Mouse (Mus musculus) retina, embryonic 14.5 days (tissue): Measurements from ENCODE around the gene Uvrag.
A peak's percentile ranks its signal among the peaks of the same experiment; 100 is the strongest.

Source experiments
- DNase-seq: peaks from one replicate; pipeline ENCODE4 v3.0.0-alpha.2; 2015; ENCODE audit warnings: low spot score

Uvrag gene

DNA sequence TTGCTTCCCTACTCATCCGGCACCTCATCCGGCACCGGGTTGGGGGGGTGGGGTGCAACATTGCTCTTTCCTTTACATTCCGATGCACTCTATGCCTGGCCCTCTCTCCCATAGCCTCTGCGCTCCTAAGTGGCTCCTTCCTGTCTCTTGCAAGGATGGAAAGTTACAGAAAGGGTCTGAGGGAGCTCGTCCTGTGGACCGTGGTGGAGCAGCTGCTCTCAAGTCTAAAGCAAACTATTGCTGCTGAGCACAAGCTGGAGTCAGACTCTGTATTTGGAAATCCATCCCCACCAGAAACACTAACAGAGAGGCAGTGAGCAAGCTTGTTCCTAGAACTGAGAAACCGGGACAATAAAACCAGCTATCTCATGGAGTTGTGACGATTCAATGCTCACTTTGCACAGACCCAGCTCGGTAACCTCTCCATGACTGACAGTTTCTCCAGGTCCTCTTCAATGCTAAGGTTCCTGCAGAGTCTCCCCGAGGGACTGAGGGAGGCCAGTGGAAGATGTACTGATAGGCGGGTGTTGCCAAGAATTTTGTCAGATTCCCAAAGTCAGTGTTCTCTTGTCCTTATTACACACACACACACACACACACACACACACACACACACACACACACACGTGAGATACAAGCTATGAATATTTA, 975 bp downstream of the Uvrag start:
- peak; percentile 29 for DNase-seq

GRCm38 (mm10) chr7:99137541-99137940, 3.4 kb downstream of the Uvrag start:
- no peak for DNase-seq

GRCm38 (mm10) chr7:99136789-99137188, 4.2 kb downstream of the Uvrag start:
- no peak for DNase-seq

GRCm38 (mm10) chr7:99133811-99134402, 7.0 kb downstream of the Uvrag start:
- no peak for DNase-seq

GRCm38 (mm10) chr7:99132597-99132996, 8.3 kb downstream of the Uvrag start:
- DNase-seq = no peak

DNA sequence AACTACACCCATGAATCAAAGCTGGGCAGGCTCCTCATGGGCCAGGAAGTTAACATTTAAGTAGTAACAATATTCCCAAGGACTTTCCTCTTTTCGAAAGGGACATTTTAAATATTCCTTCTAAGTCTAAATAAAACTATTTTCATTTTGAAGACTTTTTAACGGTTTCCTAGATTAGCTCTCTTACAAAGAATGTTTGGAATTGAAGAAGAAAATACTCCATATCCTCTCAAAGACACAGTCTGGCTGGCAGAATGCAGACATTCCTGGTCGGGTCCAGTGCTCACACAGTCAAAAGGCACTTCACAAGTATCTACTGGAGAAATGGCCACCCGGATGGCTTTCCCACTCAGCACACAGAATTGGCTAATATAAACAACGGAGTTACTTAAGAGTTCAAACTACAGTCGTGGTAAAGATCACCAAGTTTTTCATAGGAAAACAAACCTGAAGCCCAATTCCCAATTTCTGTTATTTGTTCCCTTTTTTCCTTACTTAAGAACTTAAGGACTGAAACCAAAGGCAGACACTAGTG, 9.1 kb downstream of the Uvrag start:
- no peak for DNase-seq

DNA sequence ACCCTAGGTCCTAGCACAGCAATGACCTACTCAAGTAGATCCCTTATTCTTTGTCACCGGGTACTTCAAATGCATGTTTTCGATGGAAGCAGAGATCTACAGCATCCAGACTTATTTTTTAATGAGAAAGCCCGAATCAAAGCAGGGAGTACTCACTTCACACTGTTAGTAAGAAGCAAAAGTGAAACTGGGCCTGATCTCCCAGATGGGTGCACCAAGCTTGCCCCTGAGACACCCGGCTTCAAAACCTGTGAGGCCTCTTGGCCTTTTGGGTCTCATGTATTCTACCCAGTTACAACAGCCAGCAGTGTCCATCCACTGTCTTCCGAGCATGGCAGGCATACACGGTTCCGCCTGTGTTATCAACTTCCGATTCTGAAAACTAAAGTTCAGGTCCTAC, 12.0 kb downstream of the Uvrag start:
- no peak for DNase-seq

GRCm38 (mm10) chr7:99128020-99128950, 12.7 kb downstream of the Uvrag start:
- DNase-seq = no peak

- no peak for DNase-seq
Measured at GRCm38 (mm10) chr7:99126057-99126456, 14.9 kb downstream of the Uvrag start.

DNA sequence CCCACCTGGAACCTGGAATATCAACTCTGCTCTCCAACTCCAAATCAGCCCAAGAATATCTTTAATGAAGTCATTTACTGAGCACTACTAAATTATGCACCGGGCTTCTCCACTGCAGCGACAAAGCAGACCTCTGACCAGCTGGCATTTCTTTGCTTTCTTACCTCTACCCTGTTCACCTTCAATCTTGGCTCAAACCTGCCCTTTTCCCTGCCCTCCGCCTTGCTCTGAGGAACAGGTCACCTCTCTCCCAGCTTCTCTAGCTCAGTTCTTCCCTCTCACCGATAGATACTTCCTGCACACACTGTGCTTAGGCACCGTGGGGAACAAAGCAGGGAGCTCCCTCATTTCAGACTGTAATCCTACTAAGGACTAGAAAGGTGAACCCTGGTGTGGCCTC, 18.3 kb downstream of the Uvrag start:
- DNase-seq = no peak

DNA sequence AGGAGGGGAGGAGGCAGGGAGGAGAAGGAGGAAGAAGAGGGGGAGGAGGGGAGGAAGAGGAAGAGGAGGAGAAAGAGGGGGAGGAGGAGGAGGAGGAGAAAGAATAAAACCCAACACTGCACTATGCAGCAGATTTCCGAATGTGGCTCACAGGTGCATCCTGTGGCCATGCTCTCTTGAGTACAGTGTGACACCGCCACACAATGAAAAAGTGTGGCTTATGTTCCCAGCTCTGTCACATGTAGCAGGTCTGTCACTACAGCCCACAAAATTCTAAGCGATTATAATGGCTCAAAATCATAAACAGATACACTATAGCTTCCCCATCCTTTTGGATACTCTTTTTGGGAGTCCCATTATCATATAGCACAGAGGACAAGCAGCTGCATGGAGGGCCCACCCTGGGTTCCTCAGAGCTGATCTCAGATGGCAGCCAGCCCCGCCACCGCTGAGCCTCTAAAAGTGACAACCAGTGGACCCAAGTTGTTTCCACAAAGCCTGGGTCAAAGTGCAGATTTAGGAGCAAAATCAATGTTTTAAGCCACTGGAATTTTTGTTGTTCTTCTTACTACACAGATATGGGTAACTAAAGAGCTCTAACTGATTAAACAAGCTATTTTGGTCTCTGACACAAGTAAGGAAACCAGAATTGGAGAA, 19.9 kb downstream of the Uvrag start:
- DNase-seq = no peak

DNA sequence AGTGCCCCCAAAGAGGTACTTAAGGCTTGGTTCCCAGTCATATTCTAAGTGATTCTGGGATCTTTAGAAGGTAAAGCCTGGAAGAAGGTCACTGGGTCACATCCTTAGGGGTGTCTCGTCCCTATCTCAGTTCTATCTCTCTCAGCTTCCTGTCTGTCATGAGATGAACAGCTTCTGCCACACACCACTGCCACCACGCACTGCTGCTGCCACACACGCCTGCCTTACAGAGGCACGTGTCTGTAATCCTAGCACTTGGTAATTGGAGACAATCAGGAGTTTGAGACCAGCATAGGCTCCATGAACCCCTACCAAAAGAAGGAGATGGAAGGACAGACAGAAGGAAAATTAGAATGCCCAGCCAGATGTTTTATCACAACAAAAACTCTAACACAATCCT, 20.9 kb downstream of the Uvrag start:
- no peak for DNase-seq

DNA sequence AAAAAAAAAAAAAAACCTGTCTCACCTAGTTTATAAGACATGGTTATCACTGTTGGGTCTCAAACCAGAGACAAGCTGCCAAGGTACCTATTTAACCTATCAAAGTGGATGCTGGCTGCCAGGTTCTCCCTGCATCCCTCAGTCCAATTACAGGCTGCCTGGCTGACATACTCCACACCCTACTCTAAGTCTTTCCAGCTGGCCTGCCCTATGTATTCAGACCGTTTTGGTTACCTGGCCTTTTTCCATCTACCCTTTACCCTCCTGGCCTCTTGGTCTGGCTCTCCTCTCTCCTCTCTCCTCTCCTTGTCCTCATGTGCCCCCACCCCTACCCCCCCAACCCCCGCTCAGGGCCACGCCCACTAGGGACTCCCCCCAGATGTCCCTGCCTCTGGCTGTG, 24.2 kb downstream of the Uvrag start:
- no peak for DNase-seq

- no peak for DNase-seq
Measured at GRCm38 (mm10) chr7:99114006-99114726, 26.8 kb downstream of the Uvrag start.

GRCm38 (mm10) chr7:99107566-99107965, 33.4 kb downstream of the Uvrag start:
- peak; percentile 85 for DNase-seq

- DNase-seq = no peak
Measured at GRCm38 (mm10) chr7:99106714-99107270, 34.1 kb downstream of the Uvrag start.

DNA sequence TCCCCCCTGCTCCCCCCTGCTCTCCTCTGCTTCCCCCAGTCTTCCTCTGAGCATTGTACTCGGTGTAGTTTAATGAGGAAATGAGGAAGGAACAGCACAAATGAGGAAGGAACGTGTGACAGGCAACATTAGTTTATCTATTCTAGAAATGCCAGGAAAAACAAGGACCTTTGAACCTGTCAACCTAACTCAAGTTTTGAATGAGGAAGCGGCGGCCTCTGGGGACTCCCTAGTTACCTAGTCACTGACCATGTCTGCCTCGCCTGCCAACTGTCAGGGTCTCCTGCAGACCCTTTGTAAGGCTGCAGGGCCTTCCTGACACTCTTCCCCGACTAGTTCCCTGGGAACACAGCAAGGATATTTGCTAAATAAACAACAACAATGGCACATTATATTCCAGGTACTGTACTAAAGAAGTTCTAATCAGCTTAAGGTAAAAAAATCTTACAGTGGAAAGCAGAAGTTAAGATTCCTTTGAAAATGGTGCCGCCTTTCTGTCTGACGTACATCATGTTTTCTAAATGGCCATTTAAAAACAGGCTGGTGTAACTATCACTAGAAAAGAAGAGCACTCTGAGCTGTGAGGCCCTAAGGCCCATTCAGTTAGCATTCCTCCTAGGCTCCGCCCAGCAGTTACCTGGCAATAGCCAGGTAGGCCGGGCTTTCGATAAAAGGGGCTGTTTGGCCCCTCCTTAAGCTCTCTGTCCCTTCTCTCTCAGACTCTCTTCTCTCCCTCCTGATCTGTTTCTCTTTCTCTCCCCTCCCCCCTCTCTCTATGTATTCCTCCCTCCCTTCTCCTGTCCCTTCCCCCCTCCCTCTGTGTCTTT, 39.0 kb downstream of the Uvrag start:
- DNase-seq = peak; percentile 18

DNA sequence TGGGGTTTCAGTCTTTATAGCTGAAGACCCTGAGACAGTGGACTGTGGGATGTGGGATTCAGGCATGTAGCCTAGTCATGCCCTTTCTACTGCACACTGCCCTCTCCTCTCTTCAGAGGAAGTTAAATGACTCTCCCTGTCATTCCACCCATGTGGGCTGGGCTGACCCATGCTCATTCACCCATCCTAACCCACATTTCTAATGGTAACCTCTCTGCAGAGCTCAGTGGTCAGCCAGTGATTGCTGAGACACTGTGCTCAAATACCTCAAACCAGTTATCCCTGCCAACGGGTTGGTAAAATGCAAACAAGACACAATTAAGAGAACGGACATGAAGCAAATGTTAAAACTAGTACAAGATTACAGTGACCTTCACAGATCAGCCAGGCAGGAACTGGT, 39.9 kb downstream of the Uvrag start:
- DNase-seq = peak; percentile 23

DNA sequence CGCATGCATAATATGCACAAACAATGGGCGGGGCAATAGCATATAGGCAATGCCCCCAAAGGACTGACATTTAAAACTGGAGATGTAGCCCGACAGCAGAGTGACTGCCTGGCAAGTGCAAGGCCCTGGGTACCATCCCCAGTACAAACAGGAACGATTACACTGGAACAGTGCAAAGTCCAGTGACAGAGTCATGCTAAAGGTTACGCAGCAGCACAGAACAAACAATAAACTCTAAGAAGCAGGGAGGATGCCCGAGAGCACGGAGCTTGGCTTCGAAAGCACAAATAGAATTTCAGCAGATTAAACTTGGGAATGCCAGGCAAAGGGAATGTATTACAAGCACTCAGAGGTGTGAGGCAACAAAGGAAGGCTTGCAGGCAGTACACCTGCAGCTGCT, 40.4 kb downstream of the Uvrag start:
- DNase-seq = no peak

DNA sequence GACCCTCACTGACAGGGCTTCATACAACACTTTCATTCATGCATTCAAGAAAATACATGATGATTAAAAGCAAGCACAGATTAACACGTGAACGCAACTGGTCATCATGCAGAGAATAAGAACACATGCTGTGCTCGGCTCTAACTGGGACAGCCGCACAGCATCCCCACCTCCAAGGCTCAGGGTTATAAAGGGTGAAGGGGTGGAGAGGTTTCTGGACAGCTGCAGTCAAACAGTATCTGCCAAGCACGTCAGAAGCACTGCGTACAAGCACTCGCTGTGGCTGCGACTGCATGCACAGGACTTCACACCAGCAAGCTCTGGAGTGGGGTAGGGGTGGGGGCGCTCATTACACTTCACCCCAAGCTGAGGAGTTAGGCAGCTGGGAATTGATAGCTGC, 40.9 kb downstream of the Uvrag start:
- peak; percentile 52 for DNase-seq
